Mouse (Mus musculus): Measurements from ENCODE around the gene Slirp.
"Not testable (repeated sequence)": the region's sequence is repeated elsewhere in the genome, so short reads cannot be mapped to it uniquely, and the experiment has no call there.

The Slirp gene

GRCm38 (mm10) chr12:87428885-87429284, 14.8 kb upstream of the Slirp start:
- no peak for DNase-seq

DNA sequence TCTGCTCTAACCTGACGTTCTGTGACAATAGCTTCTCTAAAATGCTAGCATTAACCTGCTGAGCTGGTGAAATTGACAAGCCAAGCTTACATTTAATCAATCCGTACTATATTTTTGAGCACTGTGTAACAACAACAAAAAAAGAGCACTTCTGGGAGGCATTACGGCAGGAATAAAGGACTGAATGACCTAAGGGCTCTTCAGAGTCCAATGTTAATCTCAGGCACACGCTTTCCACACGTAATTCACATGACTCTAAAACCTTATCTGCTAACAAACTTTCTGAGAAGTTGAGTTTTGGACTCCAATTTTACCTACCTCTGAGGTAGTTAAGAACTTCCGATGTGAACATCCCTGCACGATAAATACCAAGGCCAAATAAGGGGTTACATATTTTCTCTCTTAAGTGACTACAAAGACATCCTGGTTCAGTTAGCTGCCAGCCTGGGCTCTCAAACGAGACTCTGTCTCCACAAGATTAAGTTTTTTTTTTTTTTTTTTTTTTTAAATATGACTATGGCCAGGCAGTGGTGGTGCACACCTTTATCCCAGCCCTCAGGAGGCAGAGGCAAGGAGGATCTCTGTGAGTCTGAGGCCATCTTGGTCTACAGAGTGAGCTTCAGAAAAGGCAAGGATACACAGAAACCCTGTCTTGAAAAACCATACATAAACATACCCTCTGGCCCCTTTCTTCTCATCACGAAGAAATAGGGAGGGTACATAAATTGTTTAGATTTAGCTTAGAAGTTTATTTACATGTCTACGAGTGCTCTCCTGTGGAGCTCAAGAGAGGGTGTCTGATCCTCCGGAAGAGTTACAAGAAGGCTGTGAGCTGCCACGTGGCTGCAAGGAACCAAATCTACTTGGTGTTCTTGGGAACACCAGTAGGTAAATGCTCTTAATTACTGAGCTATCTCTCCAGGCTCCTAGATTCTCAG, 1.2 kb upstream of the Slirp start:
- no peak for DNase-seq

DNA sequence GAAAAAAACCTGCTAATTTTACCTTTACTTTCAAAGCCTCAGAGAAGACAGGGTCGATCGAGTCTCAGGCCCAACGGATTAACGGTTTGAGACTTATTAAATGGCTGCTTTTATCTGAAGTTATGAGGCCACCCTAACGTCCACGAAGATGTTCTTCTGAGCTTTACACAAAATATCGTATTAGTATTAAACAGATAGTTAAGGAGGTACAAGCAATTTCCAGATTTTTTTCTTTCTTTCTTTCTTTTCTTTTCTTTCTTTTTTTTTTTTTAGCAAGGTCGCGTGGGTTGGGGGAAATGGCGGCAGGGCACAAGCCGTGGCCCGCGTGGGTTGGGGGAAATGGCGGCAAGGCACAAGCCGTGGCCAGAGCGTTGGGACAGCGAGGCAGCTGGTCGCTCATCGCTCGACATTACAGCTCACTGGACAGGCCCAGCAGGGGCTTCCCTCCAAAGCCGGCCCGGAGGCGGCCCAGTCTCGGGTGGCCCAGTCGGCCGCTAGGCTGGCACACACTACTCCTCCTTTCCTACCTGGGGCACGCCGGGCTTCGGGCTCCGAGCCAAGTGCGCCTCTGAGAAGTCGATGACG, 489 bp upstream of the Slirp start:
- DNase-seq: no peak

- peak; percentile 11 to 19 for DNase-seq
Observed at GRCm38 (mm10) chr12:87444211-87444610, 515 bp downstream of the Slirp start.

DNA sequence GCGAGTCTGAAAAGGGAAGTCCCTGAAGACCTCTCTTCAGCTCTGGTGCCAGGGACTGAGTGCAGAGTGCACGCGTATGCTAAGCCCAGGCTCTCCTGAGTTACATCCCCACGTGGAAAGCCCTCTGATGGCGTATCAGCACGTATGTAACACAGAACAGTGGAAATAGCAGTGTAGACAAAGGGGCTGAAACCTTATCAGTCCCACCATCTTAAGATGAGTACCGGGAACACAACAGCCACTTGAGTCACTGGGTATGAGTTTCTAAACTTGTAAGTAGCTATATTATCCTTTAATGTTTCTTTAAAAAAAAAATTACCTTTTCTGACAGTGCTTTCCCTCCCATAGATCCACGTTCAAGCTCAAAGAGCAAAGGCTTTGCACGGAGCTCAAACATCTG, 5.8 kb downstream of the Slirp start:
- no peak for DNase-seq

- no peak for DNase-seq
Observed at GRCm38 (mm10) chr12:87464678-87465297, 21.1 kb downstream of the Slirp start.

DNA sequence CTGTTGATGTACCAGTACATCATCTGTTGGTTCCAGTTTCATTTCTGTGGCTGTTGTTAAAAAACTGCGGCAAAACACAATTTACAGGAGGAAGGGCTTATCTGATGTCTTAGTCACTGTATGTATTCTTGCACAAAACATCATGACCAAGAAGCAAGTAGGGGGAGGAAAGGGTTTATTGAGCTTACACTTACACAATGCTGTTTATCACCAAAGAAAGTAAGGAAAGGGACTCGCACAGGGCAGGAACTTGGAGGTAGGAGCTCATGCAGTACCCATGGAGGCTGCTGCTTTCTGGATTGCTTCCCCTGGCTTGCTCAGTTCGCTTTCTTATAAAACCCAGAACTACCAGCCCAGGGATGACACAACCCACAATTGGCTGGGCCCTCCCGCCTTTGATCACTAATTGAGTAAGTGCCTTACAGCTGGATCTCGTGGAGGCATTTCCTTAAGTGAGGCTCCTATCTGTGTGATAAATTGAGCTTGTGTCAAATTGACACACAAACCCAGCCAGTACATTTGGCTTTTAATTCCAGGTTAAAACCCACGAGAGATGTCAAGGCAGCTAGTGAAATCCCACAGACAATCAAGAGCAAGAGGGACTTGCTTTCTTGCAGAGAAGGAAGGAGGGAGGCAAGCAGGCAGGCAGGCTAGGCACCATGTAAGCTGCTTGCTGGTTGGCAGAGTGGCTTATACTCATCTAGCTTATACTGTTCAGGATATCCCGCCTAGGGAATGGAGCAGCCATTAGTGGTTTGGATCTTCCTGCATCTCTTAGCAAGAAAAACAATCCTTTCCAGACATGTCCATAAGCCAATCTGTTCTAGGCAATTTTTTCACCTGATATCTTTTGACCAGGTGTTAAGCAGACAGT, 26.8 kb downstream of the Slirp start:
- no peak for DNase-seq

DNA sequence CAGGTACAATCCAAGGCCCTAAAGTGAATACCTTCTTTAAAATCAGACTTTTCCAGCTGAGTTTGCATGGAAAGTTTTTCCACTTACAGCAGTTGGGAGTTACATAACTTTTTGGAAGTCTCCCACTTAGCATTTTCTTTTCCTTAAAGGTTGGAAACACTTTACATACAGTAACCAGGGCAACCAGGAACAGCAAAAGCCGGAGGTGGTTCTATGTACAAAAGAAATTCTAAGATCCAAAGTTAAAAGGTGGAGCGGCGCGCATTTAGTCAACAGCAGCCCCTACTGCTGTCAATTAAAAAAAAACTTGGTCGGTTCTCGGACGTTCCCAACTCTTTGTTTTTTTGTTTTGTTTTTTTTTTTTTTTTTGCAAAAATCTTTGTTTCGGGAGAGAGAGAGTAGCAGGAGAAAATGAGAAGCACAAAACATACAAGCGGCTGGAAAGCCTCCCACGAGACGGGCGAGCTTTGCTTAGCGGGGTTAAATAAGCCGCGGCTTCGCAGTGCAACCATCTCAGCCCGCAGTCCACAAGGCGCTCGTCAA, 27.8 kb downstream of the Slirp start:
- DNase-seq: no peak

DNA sequence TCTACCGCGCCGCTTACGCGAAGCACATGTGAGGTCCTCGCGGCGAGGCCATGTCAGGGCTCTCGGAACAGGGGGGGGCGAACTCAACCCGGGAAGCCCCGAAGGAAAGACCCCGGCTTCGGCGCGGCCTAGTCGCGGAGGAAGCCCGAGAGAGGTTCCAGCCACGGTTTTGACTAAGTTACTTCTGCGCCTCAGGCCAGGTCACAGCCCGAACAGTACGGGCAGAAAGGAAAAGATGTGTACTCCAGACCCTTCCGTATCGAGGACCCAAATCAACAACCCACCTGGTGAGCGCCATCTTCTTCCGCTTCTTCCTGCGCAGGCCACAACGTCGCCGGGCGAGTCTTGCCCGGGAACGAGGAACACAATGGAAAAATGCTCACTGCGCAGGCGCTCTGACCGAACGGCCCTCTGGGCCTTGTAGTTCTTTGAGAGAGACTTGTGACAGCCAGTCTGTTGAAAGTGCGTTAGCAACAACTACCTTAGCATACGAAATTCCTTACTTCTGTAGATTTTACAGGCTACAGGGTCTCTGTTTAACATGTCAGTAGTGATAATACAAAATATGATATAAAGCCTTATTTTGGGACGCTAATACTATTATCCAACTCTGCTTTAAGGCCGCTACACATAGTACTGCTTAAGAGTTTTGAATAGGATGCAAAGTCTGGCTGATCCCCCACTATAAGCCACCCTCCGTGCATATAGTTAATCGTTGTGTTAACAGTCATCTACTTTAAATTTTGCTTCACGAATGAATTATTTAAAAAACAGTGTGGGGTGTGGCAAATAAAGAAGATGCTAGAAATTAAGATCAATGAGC, 28.5 kb downstream of the Slirp start, which contains the start of gene Snw1:
TSS of gene Snw1 (minus strand) at position 311 of the 823 bp plus-strand sequence.
- peak; percentile 95 to 96 for DNase-seq

GRCm38 (mm10) chr12:87474756-87475155, 31.1 kb downstream of the Slirp start:
- no peak for DNase-seq

DNA sequence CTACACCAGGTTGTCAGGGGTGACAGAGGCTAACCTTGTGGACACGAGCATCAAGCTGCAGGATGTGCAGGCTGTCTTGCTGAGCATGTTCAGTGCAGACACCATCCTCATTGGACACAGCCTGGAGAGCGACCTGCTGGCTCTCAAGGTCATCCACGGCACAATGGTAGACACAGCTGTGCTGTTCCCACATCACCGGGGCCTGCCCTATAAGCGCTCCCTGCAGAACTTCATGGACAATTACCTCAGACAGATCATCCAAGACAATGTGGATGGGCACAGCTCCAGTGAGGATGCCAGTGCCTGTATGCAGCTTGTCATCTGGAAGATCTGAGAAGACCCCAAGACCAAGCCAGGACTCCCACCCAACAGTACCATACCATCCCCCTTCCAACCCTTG, 38.8 kb downstream of the Slirp start:
- DNase-seq: not testable (repeated sequence)

- not testable (repeated sequence) for DNase-seq
Observed at GRCm38 (mm10) chr12:87488683-87489082, 45.0 kb downstream of the Slirp start.

DNA sequence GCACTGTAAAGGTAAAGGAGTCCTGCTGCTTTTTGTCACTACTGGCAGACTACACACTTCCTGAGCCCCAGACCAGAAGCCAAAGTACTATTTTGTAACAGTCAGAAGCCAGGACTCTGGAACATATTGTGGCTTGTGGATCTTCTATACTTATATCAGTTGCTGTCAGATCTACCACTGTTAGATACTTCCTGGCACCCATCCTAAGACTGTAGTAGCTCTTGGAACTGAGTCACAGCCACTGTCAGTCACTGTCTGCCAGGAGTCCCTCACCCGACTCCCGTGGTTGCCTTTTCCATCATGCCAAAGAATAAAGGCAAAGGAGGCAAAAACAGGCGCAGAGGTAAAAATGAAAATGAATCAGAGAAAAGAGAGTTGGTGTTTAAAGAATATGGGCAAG, 50.7 kb downstream of the Slirp start, which contains the start of gene Gm5788:
TSS of gene Gm5788 (plus strand) at position 301 of the 400 bp plus-strand sequence.
- DNase-seq: not testable (repeated sequence)

Data from cerebellum, postnatal 14 days (tissue).